Comparison of ENCODE assay signal across 20 mouse cellular contexts in the genomic region with DNA sequence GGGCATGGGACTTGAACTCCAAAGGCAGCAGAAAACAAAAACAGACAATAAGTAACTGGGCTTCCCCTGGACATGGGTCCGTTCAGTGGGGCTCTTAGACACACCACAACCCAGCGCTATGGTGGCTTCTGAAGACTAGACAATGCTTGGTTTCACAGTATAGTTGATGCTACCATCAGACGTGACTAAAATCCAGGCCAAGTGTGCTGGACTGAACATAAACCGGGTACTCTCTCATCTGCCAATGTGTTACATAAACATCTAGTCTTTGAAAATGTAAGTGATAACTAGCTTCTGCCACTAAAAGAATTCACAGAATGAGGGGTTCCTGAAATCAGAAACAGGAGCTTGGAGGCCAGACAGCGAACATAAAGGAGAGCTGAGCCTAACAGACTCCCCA.
A peak's percentile ranks its signal among the peaks of the same experiment; 100 is the strongest.
DNase-seq lines count a peak whose midpoint lies in the region; ATAC-seq and TF ChIP-seq lines count a peak whose summit lies in the region.
"Had no signal": no experiment of that assay in that cellular context is flagged by ENCODE, and none has a peak within 500 bp of the region (broad histone marks: within the 10 kb centered on the region; RNA-seq: fewer than 3 reads in every experiment).

No protein-coding gene starts in this region.

- no peaks in the 10 kb centered on the region for H3K79me2 ChIP-seq in heart, adult 2 months (replicated peaks; ENCODE audit: control insufficient read depth, insufficient read depth, low read length)

- no peaks in the 10 kb centered on the region for H3K36me3 ChIP-seq in heart, embryonic 16.5 days (ENCODE audit: control insufficient read depth, insufficient read depth)
- H3K36me3 ChIP-seq in heart, adult 2 months (ENCODE audit: control insufficient read depth, insufficient read depth, low read length): no peaks in the 10 kb centered on the region
- H3K36me3 ChIP-seq in lung, embryonic 15.5 days: no peaks in the 10 kb centered on the region
- H3K36me3 ChIP-seq: embryonic facial prominence, embryonic 15.5 days; forebrain, embryonic 10.5 days had no signal

- H3K4me3 ChIP-seq in heart, embryonic 16.5 days (ENCODE audit: low read length): no peak overlapping the region
- H3K4me3 ChIP-seq in heart, adult 2 months: no peak overlapping the region
- no peak overlapping the region for H3K4me3 ChIP-seq in lung, embryonic 15.5 days
- H3K4me3 ChIP-seq: embryonic facial prominence, embryonic 15.5 days; erythroblast, embryonic 14.5 days; forebrain, embryonic 10.5 days had no signal

- WGBS in heart, embryonic 16.5 days: 70% methylated on average over 5 of the region's 5 CpGs
- WGBS in heart, adult 2 months: 78% methylated on average over 5 of the region's 5 CpGs
- WGBS in lung, embryonic 15.5 days: 34% methylated on average over 5 of the region's 5 CpGs

- peak overlapping the region; percentile 13; the same call in 1 of the 2 replicates for H3K27ac ChIP-seq in heart, embryonic 16.5 days (ENCODE audit: low read length)
- H3K27ac ChIP-seq in heart, adult 2 months: no peak overlapping the region
- peak overlapping the region; percentile 63 for H3K27ac ChIP-seq in lung, embryonic 15.5 days
- H3K27ac ChIP-seq: embryonic facial prominence, embryonic 15.5 days; forebrain, embryonic 10.5 days had no signal

- no peak for TF ChIP-seq CTCF in heart, adult 2 months (IDR thresholded peaks at IDR 0.05)

- H3K27me3 ChIP-seq in heart, embryonic 16.5 days (ENCODE audit: control insufficient read depth, insufficient read depth, low read length): no peaks in the 10 kb centered on the region
- no peaks in the 10 kb centered on the region for H3K27me3 ChIP-seq in heart, adult 2 months (ENCODE audit: control insufficient read depth, insufficient read depth, low read length)
- no peaks in the 10 kb centered on the region for H3K27me3 ChIP-seq in lung, embryonic 15.5 days
- H3K27me3 ChIP-seq: embryonic facial prominence, embryonic 15.5 days had no signal

- H3K4me1 ChIP-seq in heart, embryonic 16.5 days (ENCODE audit: control insufficient read depth, insufficient read depth, low read length): peaks cover 2% of the 10 kb centered on the region; the same call in 1 of the 2 replicates
- H3K4me1 ChIP-seq in heart, adult 2 months (ENCODE audit: control insufficient read depth, insufficient read depth, low read length): no peaks in the 10 kb centered on the region; the same call in none of the 2 replicates
- H3K4me1 ChIP-seq in lung, embryonic 15.5 days: peaks cover 26% of the 10 kb centered on the region
- H3K4me1 ChIP-seq: embryonic facial prominence, embryonic 15.5 days had no signal

- no peak for DNase-seq in heart, adult 2 months
- DNase-seq in lung, postnatal 4 days: no peak
- peak; percentile 16 for DNase-seq in forelimb bud, embryonic 11.5 days (ENCODE audit: low read depth, low spot score)
- DNase-seq in T-cell, adult 2 months (ENCODE audit: low spot score): no peak
- DNase-seq: adrenal gland, postnatal 10 days; cerebellum, adult 11 months; cerebellum, adult 8-10 months; cerebellum, postnatal 14 days; embryo, embryonic 11 days; gastrocnemius, postnatal 14 days; heart, postnatal 36 days had no signal

- no peak for TF ChIP-seq POLR2A in heart, adult 2 months (IDR thresholded peaks at IDR 0.05; ENCODE audit: insufficient read depth, low read depth, low read length)

- H3K9ac ChIP-seq in heart, embryonic 16.5 days (ENCODE audit: low read length): no peak overlapping the region
- no peak overlapping the region for H3K9ac ChIP-seq in heart, adult 2 months (ENCODE audit: low read depth, low read length)
- no peak overlapping the region for H3K9ac ChIP-seq in lung, embryonic 15.5 days
- H3K9ac ChIP-seq: embryonic facial prominence, embryonic 15.5 days had no signal

- intact Hi-C loops in heart, adult 2 months (cut with DNase I): loop anchor here (5.0 kb wide), 2 partner anchors 249 to 559 kb away; no protein-coding TSS in a partner anchor

- no peak overlapping the region for H3K4me2 ChIP-seq in heart, embryonic 16.5 days (ENCODE audit: low read depth, low read length)
- H3K4me2 ChIP-seq in lung, embryonic 15.5 days: no peak overlapping the region
- H3K4me2 ChIP-seq: embryonic facial prominence, embryonic 15.5 days; heart, embryonic 11.5 days had no signal

- no peak for TF ChIP-seq EP300 in heart, adult 2 months (IDR thresholded peaks at IDR 0.05; ENCODE audit: insufficient read depth, low read depth, low read length)

- H3K9me3 ChIP-seq in heart, embryonic 16.5 days (replicated peaks; ENCODE audit: control insufficient read depth, low read length): no peaks in the 10 kb centered on the region
- H3K9me3 ChIP-seq in lung, embryonic 15.5 days: no peaks in the 10 kb centered on the region
- H3K9me3 ChIP-seq: embryonic facial prominence, embryonic 15.5 days; forebrain, embryonic 10.5 days had no signal

- no peak for ATAC-seq in heart, embryonic 16.5 days (replicated peaks; ENCODE audit: extremely low read depth, insufficient read depth, low FRiP score)
- peak; percentile 68; the same call in 1 of the 2 replicates for ATAC-seq in lung, embryonic 15.5 days (ENCODE audit: borderline replicate concordance, extremely low read depth, low FRiP score, low TSS enrichment)
- ATAC-seq: forebrain, embryonic 14.5 days; hindbrain, embryonic 16.5 days; inflammation-experienced regulatory T-cells, adult 6 months had no signal
